Mouse (Mus musculus) hindbrain, embryonic 10.5 days (tissue): ENCODE measurements at regions not wholly inside any gene's neighbourhood (a gene's known extent, or its start where the extent isn't known, plus 50 kb on each side); places are given as distances from the start of the nearest gene placed in this dataset.

Experiments used
- DNase-seq: peaks from one replicate; pipeline ENCODE4 v3.0.0-alpha.2; 2017; ENCODE audit warnings: low spot score
- H3K27ac ChIP-seq: fragments of 300-500 bp; sonication (generic); 2 replicates; pipeline ENCODE4 v1.5.1; 2016; ENCODE audit warnings: mild to moderate bottlenecking, moderate library complexity
- H3K27me3 ChIP-seq: fragments of 300-500 bp; sonication (generic); 2 replicates; pipeline ENCODE4 v1.6.1; 2016; ENCODE audit warnings: mild to moderate bottlenecking; ENCODE audit not compliant: poor library complexity, insufficient read depth, severe bottlenecking
- H3K36me3 ChIP-seq: fragments of 300-500 bp; sonication (generic); 2 replicates; pipeline ENCODE4 v1.6.1; 2016; ENCODE audit warnings: mild to moderate bottlenecking, moderate library complexity
- H3K4me1 ChIP-seq: fragments of 300-500 bp; sonication (generic); replicated peaks from 2 replicates; pipeline ENCODE4 v1.6.1; 2016; ENCODE audit warnings: mild to moderate bottlenecking
- H3K4me3 ChIP-seq: fragments of 300-500 bp; sonication (generic); 2 replicates; pipeline ENCODE4 v1.5.1; 2016; ENCODE audit warnings: mild to moderate bottlenecking, moderate library complexity
- H3K9me3 ChIP-seq: fragments of 300-500 bp; sonication (generic); 2 replicates; pipeline ENCODE4 v1.6.1; 2016; ENCODE audit warnings: mild to moderate bottlenecking, moderate library complexity
- WGBS: fragments of 180-500 bp; shearing (Covaris S2); methylation state at CpG from one replicate; pipeline ENCODE4 v1.1.7; 2016; 5-methylcytosine and 5-hydroxymethylcytosine counted together

DNA sequence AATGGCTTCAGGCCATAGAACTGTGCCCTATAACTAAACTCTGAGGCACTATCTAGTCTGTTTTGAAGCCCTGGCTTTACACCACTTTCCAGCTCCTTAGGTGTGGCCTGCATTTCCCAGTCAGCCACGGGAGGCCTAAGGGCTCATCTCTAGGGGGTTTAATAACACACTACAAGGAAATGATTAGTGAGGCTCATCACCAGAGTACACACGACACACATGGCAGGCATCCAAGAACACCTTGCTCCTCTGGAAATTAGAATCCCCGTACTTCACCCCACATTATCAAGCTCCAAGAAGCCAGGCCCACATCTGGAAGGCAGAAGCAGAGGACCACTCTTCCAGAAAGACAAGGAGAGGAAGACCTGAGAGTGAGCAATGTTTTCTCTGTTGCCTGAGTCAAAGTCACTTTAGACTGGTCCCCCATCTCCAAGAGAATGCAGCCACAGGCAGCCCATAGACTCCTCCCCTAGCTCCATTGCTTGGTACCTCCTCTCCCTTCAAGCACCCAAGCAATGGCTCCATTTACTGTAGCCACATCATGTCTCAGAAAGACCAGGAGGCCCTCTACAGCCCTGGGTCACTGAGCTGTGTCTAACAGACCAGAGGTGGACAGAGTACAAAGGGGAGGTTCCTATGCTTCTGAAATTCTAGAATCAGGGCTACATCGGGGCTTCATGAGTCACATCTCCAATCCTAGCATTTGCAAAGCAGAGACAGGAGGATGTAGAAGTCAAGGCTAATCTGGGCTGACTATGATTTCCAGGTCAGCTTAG lies 204.0 kb upstream of the Spdye4c start:
- DNase-seq, result no peak
- H3K9me3 ChIP-seq, result no peaks in the 10 kb centered on the region
- no peak overlapping the region for H3K27ac ChIP-seq
- H3K27me3 ChIP-seq, result no peaks in the 10 kb centered on the region
- no peaks in the 10 kb centered on the region for H3K36me3 ChIP-seq
- H3K4me1 ChIP-seq, result peaks cover 44% of the 10 kb centered on the region
- no peak overlapping the region for H3K4me3 ChIP-seq
- 85% methylated on average over 4 of the region's 4 CpGs for WGBS

DNA sequence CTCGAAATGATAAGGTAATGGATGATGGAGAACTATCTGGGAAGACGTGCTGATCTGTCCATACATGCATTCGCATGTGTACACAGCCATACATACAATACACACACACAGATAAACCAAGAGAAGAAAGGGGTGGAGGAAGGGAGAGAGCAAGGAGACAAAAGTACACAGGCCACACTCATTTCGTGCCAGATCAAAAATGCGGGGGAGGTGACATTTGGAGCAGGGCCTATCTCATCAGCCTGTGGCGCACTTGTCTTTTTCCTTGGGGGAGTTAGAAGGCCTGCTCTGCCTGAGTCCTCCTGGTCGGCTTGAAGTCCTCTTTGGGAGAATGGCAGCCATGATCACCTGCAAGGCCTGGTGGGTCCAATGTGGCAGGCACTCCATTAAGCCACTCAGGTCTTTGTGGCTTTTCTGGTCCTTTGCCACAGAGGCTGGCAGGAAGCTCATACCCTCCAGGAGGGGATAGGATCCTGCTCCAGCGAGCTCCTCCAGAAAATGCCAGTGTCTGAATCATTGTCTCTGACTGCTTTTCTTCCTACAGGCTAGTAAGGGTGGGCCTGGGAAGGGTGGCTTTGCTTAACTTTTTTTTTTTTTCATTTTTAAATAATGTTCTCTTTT lies 203.0 kb upstream of the Spdye4c start:
- 0 out of 2 replicates have a peak overlapping the region, but pooled peaks have one; percentile 1 for H3K27ac ChIP-seq
- no peak overlapping the region for H3K4me3 ChIP-seq
- H3K36me3 ChIP-seq, result no peaks in the 10 kb centered on the region
- peaks cover 49% of the 10 kb centered on the region for H3K4me1 ChIP-seq
- DNase-seq, result no peak
- no peaks in the 10 kb centered on the region for H3K9me3 ChIP-seq
- 82% methylated on average over 8 of the region's 8 CpGs for WGBS
- no peaks in the 10 kb centered on the region for H3K27me3 ChIP-seq

DNA sequence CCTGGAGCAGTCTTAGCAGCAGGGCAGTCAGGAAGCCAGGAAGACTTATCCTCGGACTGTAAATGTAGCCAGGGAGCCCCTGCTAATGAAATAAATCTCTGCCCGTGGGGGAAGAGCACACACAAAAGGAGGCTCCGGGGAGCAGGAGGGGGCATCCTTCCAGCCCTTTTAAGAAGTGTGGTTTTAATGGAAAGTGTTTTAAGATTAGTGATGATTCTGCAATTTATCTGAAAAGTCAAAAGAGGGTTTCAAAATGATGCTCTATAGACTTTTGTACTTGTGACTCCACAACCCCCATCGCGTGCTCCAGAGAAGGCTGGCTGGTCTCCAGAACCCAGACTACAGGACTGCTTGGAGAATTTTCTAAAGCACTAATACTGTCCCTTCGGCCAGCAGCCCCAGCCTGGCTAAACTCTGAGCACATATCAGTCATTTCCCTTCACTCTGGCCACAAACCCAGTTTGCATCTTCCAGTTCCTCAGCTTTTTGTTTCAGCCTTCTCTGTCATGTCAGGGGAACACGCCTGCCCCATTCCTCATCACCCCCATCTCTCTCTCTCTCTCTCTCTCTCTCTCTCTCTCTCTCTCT lies 202.0 kb upstream of the Spdye4c start:
- H3K27me3 ChIP-seq, result peaks cover under 1% of the 10 kb centered on the region; the same call in 1 of the 2 replicates
- peaks cover 55% of the 10 kb centered on the region for H3K4me1 ChIP-seq
- no peak for DNase-seq
- H3K9me3 ChIP-seq, result no peaks in the 10 kb centered on the region
- H3K36me3 ChIP-seq, result no peaks in the 10 kb centered on the region
- no peak overlapping the region for H3K4me3 ChIP-seq
- H3K27ac ChIP-seq, result no peak overlapping the region
- 34% methylated on average over 7 of the region's 7 CpGs for WGBS

DNA sequence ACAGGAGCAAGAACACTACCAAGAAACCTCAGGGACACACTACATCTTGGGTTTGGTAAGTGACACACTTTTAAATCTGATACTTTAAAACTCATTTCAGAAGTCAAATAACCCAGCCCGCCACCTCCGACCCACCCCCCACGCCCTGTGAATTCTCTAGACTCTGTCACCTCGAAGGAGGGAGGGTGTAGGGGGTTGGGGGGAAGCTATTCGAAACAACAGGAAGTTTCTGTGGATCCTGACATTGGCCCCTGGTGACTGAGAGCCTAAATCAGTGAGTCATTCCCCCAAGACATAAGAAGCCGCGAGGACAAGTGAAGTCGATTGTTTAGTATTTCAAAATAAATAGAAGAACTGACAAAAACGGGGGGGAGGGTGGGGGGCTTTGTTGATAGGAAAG lies 198.7 kb upstream of the Spdye4c start:
- H3K4me3 ChIP-seq, result no peak overlapping the region
- H3K27me3 ChIP-seq, result peaks cover 15% of the 10 kb centered on the region
- H3K27ac ChIP-seq, result peak overlapping the region; percentile 59; the same call in 1 of the 2 replicates
- H3K9me3 ChIP-seq, result no peaks in the 10 kb centered on the region
- no peak for DNase-seq
- no peaks in the 10 kb centered on the region for H3K36me3 ChIP-seq
- peaks cover 65% of the 10 kb centered on the region for H3K4me1 ChIP-seq
- WGBS, result 8% methylated on average over 9 of the region's 9 CpGs

DNA sequence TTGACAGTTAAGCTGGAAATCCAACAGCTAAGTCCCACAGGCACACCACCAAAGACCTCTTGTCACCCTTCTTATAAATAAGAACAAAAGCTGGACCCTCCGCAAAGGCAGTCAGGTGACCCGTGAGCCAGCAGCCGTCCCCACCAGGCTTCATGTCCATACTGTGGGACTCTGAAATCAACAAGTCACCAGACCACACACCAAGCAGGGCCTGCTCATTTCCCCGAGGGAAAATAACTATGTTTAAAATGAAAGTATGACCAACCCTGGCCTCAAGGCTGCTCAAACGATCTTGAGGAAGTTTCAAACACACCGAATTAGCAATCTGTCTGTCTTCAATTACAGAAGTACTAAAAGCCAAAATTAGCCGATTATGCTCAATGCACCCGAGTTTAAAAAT lies 197.6 kb upstream of the Spdye4c start:
- 31% methylated on average over 8 of the region's 8 CpGs for WGBS
- DNase-seq, result no peak
- Histone ChIP-seq H3K27me3 (peaks cover 15% of the 10 kb centered on the region), H3K4me3 (no peak overlapping the region), H3K36me3 (no peaks in the 10 kb centered on the region), H3K4me1 (peaks cover 65% of the 10 kb centered on the region), H3K9me3 (no peaks in the 10 kb centered on the region), H3K27ac (no peak overlapping the region)

DNA sequence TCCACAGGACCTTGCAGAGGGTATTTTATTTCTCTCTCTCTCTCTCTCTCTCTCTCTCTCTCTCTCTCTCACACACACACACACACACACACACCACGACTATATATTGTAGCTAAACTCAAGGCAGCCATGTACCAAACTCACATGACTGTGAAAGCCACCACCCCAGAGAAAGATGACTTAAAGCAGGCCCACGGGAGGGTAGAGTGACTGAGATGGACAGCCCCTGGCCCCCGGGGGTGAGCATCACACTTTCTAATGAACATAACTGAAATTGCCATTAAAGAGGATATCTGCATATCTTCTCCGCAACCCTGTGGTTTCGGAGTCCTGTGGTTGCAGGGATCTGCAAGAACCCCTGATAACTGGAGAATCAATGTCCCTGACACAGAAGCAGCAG lies 197.1 kb upstream of the Spdye4c start:
- peaks cover 61% of the 10 kb centered on the region for H3K4me1 ChIP-seq
- H3K27me3 ChIP-seq, result peaks cover 15% of the 10 kb centered on the region
- no peak overlapping the region for H3K4me3 ChIP-seq
- DNase-seq, result no peak
- WGBS, result 74% methylated on average over 5 of the region's 5 CpGs
- H3K27ac ChIP-seq, result 0 out of 2 replicates have a peak overlapping the region, but pooled peaks have one; percentile 18
- no peaks in the 10 kb centered on the region for H3K9me3 ChIP-seq
- H3K36me3 ChIP-seq, result no peaks in the 10 kb centered on the region

DNA sequence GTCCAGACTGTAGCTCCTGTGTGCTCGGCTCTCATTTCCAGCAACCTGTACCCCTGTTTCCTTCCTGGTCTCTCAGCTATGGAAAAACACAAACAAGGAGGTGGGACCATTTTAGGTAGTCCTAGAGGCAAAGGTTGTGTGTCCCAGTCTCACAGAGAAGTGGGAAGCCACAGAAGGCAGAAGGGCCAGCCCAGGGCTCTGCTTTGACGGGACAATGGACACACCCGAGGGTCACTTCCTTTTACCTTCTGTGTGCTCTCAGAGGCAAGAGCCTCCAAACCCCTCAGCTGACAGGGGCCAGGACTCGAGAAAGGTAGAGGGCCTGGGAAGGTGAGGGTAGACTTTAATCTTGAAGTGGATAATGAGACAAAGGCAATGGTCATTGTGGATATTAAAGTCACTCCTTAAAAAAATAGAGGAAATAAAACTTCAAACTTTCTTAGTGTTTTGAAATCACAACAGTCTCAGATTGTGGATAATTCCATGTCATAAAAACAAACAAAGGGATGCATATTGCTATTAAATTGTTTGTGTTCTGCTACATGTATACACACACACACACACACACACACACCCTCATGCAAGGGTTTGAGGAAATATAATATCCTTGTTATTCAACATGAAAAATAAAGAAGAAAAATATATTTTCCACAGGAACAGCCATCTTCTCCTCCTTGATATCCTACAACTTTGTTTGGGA lies 195.6 kb upstream of the Spdye4c start:
- Histone ChIP-seq H3K27ac (peak overlapping the region; percentile 3; the same call in 1 of the 2 replicates), H3K4me1 (peaks cover 47% of the 10 kb centered on the region), H3K27me3 (peaks cover 15% of the 10 kb centered on the region), H3K9me3 (no peaks in the 10 kb centered on the region), H3K36me3 (no peaks in the 10 kb centered on the region), H3K4me3 (no peak overlapping the region)
- DNase-seq, result no peak
- WGBS, result 40% methylated on average over 4 of the region's 4 CpGs

DNA sequence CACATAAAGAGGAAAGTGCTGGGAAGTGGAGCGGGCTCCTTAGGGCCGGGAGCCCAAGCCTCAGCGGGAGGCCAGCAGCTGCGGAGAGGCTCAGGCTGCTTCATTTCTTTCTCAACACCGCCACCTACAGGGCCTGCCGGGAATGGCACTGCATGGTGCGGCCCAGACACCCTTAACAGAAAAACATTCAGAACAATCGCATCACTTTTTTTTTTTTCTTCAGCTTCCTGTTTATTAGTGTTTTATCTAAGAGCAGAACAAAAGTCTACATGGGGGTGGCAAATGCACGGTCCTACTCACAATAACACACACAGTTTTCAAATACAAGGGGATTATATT lies 195.0 kb upstream of the Spdye4c start:
- WGBS, result 5% methylated on average over 9 of the region's 9 CpGs
- peaks cover 20% of the 10 kb centered on the region for H3K27me3 ChIP-seq
- no peaks in the 10 kb centered on the region for H3K36me3 ChIP-seq
- DNase-seq, result peak; percentile 92
- H3K9me3 ChIP-seq, result no peaks in the 10 kb centered on the region
- H3K4me3 ChIP-seq, result no peak overlapping the region
- H3K27ac ChIP-seq, result no peak overlapping the region
- H3K4me1 ChIP-seq, result peaks cover 41% of the 10 kb centered on the region

DNA sequence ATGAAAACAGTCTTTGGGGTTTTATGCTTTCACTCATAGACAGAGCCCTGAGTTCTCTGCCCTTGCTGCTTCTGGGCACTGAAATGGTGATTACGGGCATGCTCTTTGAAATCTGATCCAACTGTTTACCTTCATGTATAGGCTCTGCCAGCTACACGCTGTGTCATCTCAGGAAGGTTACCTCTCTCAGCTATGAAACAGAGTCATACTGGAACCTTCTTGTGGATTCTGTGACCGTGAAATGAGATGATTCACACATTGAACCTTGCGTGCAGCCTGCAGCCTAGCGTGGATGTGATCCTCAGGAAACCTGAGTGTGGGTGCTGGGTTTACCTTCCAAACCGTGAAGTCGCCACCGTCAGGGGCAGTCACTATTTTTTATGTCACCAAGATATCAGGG lies 189.7 kb upstream of the Spdye4c start:
- WGBS, result 73% methylated on average over 8 of the region's 8 CpGs
- Histone ChIP-seq H3K27ac (no peak overlapping the region), H3K36me3 (no peaks in the 10 kb centered on the region), H3K27me3 (0 out of 2 replicates have a peak, but pooled peaks cover 7% of the 10 kb centered on the region), H3K4me3 (no peak overlapping the region), H3K9me3 (no peaks in the 10 kb centered on the region), H3K4me1 (peaks cover 15% of the 10 kb centered on the region)
- DNase-seq, result no peak

DNA sequence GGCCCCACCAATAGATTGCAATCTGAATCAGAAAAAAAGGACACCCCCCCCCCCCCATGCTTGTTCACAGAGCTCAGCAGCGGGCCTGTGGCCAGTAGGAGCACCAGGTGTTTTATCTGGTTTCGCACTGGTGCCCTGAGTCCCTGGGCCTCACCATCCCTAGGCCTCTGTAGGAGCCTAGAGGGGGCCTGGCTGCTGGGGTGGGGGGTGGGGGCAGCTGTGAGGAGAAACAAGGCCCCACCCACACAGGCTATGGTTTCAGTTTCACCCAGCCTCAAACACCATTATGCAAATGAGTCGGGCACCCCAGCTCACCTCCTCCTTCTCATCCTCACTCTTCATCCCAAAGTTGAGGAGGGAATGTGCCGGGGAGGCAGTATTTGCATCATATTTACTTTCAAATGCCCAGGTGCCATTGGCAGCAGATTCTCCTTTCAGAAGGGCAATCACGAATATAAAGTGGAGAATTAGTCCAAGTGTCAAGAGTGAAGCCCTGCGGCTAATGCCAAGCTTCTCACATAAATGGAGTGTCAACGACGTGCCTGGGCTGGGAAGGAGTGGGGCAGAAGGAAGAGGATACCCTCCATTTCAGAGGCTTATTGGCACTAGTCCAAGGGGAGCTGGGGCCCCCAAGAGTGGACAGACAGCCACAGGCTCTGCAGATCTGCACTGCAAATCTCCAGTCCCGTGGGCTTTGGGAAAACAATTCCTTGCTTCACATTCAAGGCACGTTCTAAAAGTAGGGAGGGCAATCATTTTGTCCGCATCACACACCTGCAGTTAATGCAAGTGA lies 187.7 kb upstream of the Spdye4c start:
- no peak for DNase-seq

DNA sequence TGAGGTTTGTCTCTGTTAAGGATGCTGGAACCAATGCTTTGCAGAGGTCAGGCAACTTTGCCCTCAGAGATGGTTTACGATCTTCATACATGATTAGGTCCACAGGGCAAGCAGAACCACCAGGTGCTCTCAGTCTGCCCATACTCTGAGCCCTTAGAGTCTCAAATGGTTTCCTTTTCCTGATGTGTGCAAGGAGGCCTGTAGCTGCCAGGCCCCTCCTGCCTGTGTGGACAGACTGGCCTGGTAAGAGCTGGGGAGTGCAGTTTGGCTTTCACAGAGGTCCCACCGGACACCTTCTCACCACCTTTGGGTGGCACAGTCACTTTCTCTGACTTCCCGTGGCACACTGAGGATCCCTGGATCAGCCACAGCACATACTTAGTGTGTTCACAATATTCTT lies 186.6 kb upstream of the Spdye4c start:
- WGBS, result 84% methylated on average over 3 of the region's 3 CpGs
- Histone ChIP-seq H3K36me3 (no peaks in the 10 kb centered on the region), H3K27ac (no peak overlapping the region), H3K4me1 (peaks cover 15% of the 10 kb centered on the region), H3K4me3 (no peak overlapping the region), H3K9me3 (no peaks in the 10 kb centered on the region), H3K27me3 (0 out of 2 replicates have a peak, but pooled peaks cover 7% of the 10 kb centered on the region)
- DNase-seq, result no peak

More for the DNA sequence above, 187.7 kb upstream of the Spdye4c start:
- Histone ChIP-seq H3K4me3 (no peak overlapping the region), H3K27me3 (0 out of 2 replicates have a peak, but pooled peaks cover 7% of the 10 kb centered on the region), H3K36me3 (no peaks in the 10 kb centered on the region), H3K9me3 (no peaks in the 10 kb centered on the region), H3K27ac (no peak overlapping the region), H3K4me1 (peaks cover 15% of the 10 kb centered on the region)
- 47% methylated on average over 11 of the region's 11 CpGs for WGBS

DNA sequence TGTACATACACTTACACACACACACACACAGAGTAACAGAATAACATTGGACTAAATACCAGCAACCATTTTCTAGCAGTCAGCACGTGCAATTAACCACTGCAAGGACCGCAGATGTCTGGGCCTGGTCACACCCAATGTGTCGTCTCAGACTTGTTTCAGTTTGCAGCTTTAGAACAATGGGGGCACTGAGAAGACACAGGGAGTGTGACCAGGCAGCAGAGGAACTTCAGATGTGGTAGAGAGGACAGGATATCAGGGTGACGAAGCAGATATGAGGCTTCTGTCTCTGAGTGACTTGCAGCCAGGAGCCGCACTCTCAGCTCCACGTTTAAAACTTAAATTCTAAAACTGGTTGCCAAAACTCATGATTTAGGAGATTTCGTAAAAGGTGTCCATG lies 183.9 kb upstream of the Spdye4c start:
- peaks cover 15% of the 10 kb centered on the region for H3K4me1 ChIP-seq
- no peaks in the 10 kb centered on the region for H3K9me3 ChIP-seq
- H3K27ac ChIP-seq, result no peak overlapping the region
- 76% methylated on average over 7 of the region's 7 CpGs for WGBS
- DNase-seq, result no peak
- H3K36me3 ChIP-seq, result no peaks in the 10 kb centered on the region
- H3K4me3 ChIP-seq, result no peak overlapping the region
- no peaks in the 10 kb centered on the region for H3K27me3 ChIP-seq
